Mouse (Mus musculus) A20 (cell line): Measurements from ENCODE around the gene 2310011J03Rik.

Source experiments
- DNase-seq: peaks from one replicate; pipeline ENCODE4 v3.0.0-alpha.2; 2011; ENCODE audit warnings: low read depth, low spot score

The 2310011J03Rik gene

GRCm38 (mm10) chr10:80316359-80316781, 4.0 kb downstream of the 2310011J03Rik start:
- no peak for DNase-seq

GRCm38 (mm10) chr10:80315315-80315714, 5.0 kb downstream of the 2310011J03Rik start:
- DNase-seq, result no peak

- DNase-seq, result no peak
Measured at GRCm38 (mm10) chr10:80314494-80315001, 5.8 kb downstream of the 2310011J03Rik start.

- DNase-seq, result no peak
Measured at GRCm38 (mm10) chr10:80313627-80314201, 6.6 kb downstream of the 2310011J03Rik start.

GRCm38 (mm10) chr10:80312586-80313504, 7.5 kb downstream of the 2310011J03Rik start:
- DNase-seq, result no peak

- DNase-seq, result no peak
Measured at GRCm38 (mm10) chr10:80311560-80311959, 8.8 kb downstream of the 2310011J03Rik start.

- peak; percentile 90 for DNase-seq
Measured at GRCm38 (mm10) chr10:80304862-80305261, 15.5 kb downstream of the 2310011J03Rik start.

GRCm38 (mm10) chr10:80304458-80304857, 15.9 kb downstream of the 2310011J03Rik start:
- DNase-seq, result no peak

GRCm38 (mm10) chr10:80302471-80302881, 17.9 kb downstream of the 2310011J03Rik start:
- no peak for DNase-seq

GRCm38 (mm10) chr10:80302082-80302355, 18.3 kb downstream of the 2310011J03Rik start:
- DNase-seq, result no peak

- DNase-seq, result no peak
Measured at GRCm38 (mm10) chr10:80301256-80302081, 18.9 kb downstream of the 2310011J03Rik start.

- no peak for DNase-seq
Measured at GRCm38 (mm10) chr10:80300672-80301181, 19.6 kb downstream of the 2310011J03Rik start.

- no peak for DNase-seq
Measured at GRCm38 (mm10) chr10:80299824-80300223, 20.5 kb downstream of the 2310011J03Rik start.

GRCm38 (mm10) chr10:80299301-80299700, 21.0 kb downstream of the 2310011J03Rik start:
- DNase-seq, result no peak

GRCm38 (mm10) chr10:80298571-80299281, 21.6 kb downstream of the 2310011J03Rik start:
- no peak for DNase-seq

- DNase-seq, result no peak
Measured at GRCm38 (mm10) chr10:80297526-80298133, 22.7 kb downstream of the 2310011J03Rik start.

- DNase-seq, result no peak
Measured at GRCm38 (mm10) chr10:80296824-80297223, 23.5 kb downstream of the 2310011J03Rik start.

GRCm38 (mm10) chr10:80295618-80296425, 24.5 kb downstream of the 2310011J03Rik start, which contains the start of gene Apc2:
Apc2 (plus strand) TSS chr10:80295977.
- peak; percentile 74 for DNase-seq

- peak; percentile 46 for DNase-seq
Measured at GRCm38 (mm10) chr10:80294788-80295303, 25.5 kb downstream of the 2310011J03Rik start.
